8 mouse cellular contexts compared by ENCODE assay signal in genomic region chr17:6256400-6257069, GRCm38 (mm10). TPM values are rescaled to one million over a fixed set of nuclear protein-coding genes. Genes with fewer than 3 reads are reported as not detected.
A peak's percentile ranks its signal among the peaks of the same experiment; 100 is the strongest.
DNase-seq lines count a peak whose midpoint lies in the region; ATAC-seq and TF ChIP-seq lines count a peak whose summit lies in the region.
"Not testable (repeated sequence)": the region's sequence is repeated elsewhere in the genome, so short reads cannot be mapped to it uniquely, and the experiment has no call there.

Gene Tmem181a, plus strand, starts transcription at chr17:6256860.

- H3K27me3 ChIP-seq in embryonic facial prominence, embryonic 14.5 days (replicated peaks; ENCODE audit: control insufficient read depth, insufficient read depth, low read length); heart, embryonic 12.5 days (replicated peaks); hindbrain, postnatal 0 days (ENCODE audit: insufficient read depth, low read length); liver, embryonic 11.5 days (replicated peaks; ENCODE audit: control insufficient read depth, insufficient read depth, low read length); midbrain, embryonic 16.5 days (ENCODE audit: control insufficient read depth, insufficient read depth, low read depth, low read length): not testable (repeated sequence)

- ATAC-seq in embryonic facial prominence, embryonic 14.5 days (ENCODE audit: low read depth): peak; percentile 83
- ATAC-seq in heart, embryonic 12.5 days (ENCODE audit: insufficient number of reproducible peaks, low FRiP score): peak; percentile 63; the same call in 1 of the 2 replicates
- peak; percentile 91 for ATAC-seq in hindbrain, postnatal 0 days
- ATAC-seq in liver, embryonic 11.5 days (replicated peaks; ENCODE audit: low FRiP score): not testable (repeated sequence)
- peak; percentile 91 for ATAC-seq in midbrain, embryonic 16.5 days

- not testable (repeated sequence) for H3K27ac ChIP-seq in embryonic facial prominence, embryonic 14.5 days (replicated peaks; ENCODE audit: low read depth, low read length); heart, embryonic 12.5 days (ENCODE audit: poor library complexity, severe bottlenecking); liver, embryonic 11.5 days (ENCODE audit: low read depth, low read length); midbrain, embryonic 16.5 days (ENCODE audit: low read length)
- peak within 1 kb of the TSS; percentile 41; the same call in 1 of the 2 replicates for H3K27ac ChIP-seq in hindbrain, postnatal 0 days

- H3K4me1 ChIP-seq in embryonic facial prominence, embryonic 14.5 days (ENCODE audit: control insufficient read depth, insufficient read depth, low read length); heart, embryonic 12.5 days (replicated peaks); hindbrain, postnatal 0 days (ENCODE audit: insufficient read depth, low read length); liver, embryonic 11.5 days (replicated peaks; ENCODE audit: control insufficient read depth, insufficient read depth, low read length); midbrain, embryonic 16.5 days (ENCODE audit: control insufficient read depth, insufficient read depth, low read length): not testable (repeated sequence)

- WGBS in embryonic facial prominence, embryonic 14.5 days: 4% methylated on average over 4 of the region's 51 CpGs
- under 1% methylated on average over 18 of the region's 51 CpGs for WGBS in heart, embryonic 12.5 days
- WGBS in hindbrain, postnatal 0 days: 0% methylated on average over 9 of the region's 51 CpGs
- 4% methylated on average over 18 of the region's 51 CpGs for WGBS in liver, embryonic 11.5 days
- WGBS in midbrain, embryonic 16.5 days: 0% methylated on average over 5 of the region's 51 CpGs

- not testable (repeated sequence) for TF ChIP-seq CTCF in hindbrain, postnatal 0 days (IDR thresholded peaks at IDR 0.05; ENCODE audit: low read depth)

- not testable (repeated sequence) for H3K4me3 ChIP-seq in embryonic facial prominence, embryonic 14.5 days (ENCODE audit: low read depth, low read length); liver, embryonic 11.5 days (ENCODE audit: low read depth, low read length)
- peak within 1 kb of the TSS; percentile 31 for H3K4me3 ChIP-seq in heart, embryonic 12.5 days
- peak within 1 kb of the TSS; percentile 29 for H3K4me3 ChIP-seq in hindbrain, postnatal 0 days (ENCODE audit: low read length)
- peak within 1 kb of the TSS; percentile 39 for H3K4me3 ChIP-seq in midbrain, embryonic 16.5 days (ENCODE audit: low read depth, low read length)

- H3K9ac ChIP-seq in embryonic facial prominence, embryonic 14.5 days (ENCODE audit: low read depth, low read length); heart, embryonic 12.5 days; hindbrain, postnatal 0 days (replicated peaks; ENCODE audit: low read length); liver, embryonic 11.5 days (ENCODE audit: low read depth, low read length): not testable (repeated sequence)
- H3K9ac ChIP-seq in midbrain, embryonic 16.5 days (ENCODE audit: low read depth, low read length): 0 out of 2 replicates have a peak within 1 kb of the TSS, but pooled peaks have one; percentile 44

- H3K4me2 ChIP-seq in embryonic facial prominence, embryonic 14.5 days (ENCODE audit: low read depth, low read length): peak within 1 kb of the TSS; percentile 42
- H3K4me2 ChIP-seq in heart, embryonic 12.5 days: peak within 1 kb of the TSS; percentile 59
- peak within 1 kb of the TSS; percentile 28; the same call in 1 of the 2 replicates for H3K4me2 ChIP-seq in hindbrain, postnatal 0 days (ENCODE audit: low read depth, low read length)
- 0 out of 2 replicates have a peak within 1 kb of the TSS, but pooled peaks have one; percentile 14 for H3K4me2 ChIP-seq in liver, embryonic 11.5 days
- peak within 1 kb of the TSS; percentile 42 for H3K4me2 ChIP-seq in midbrain, embryonic 16.5 days (ENCODE audit: low read length)

- DNase-seq in adrenal gland, postnatal 25 days; embryonic facial prominence, embryonic 14.5 days (ENCODE audit: low spot score); hindbrain, postnatal 0 days (ENCODE audit: low spot score); layer of hippocampus, postnatal 25 days (ENCODE audit: extremely low spot score in 1 of 2, low spot score in 1 of 2); liver, embryonic 11.5 days (ENCODE audit: low spot score); urinary bladder, adult 2 months (ENCODE audit: low spot score): not testable (repeated sequence)

- not testable (repeated sequence) for H3K36me3 ChIP-seq in embryonic facial prominence, embryonic 14.5 days (ENCODE audit: control insufficient read depth, insufficient read depth, low read length); heart, embryonic 12.5 days; hindbrain, postnatal 0 days (ENCODE audit: insufficient read depth, low read length); liver, embryonic 11.5 days (ENCODE audit: control insufficient read depth, insufficient read depth, low read length); midbrain, embryonic 16.5 days (ENCODE audit: control insufficient read depth, insufficient read depth, low read length)

- not testable (repeated sequence) for H3K9me3 ChIP-seq in embryonic facial prominence, embryonic 14.5 days (ENCODE audit: control insufficient read depth, low read length); heart, embryonic 12.5 days (replicated peaks); hindbrain, postnatal 0 days (ENCODE audit: low read length); liver, embryonic 11.5 days (ENCODE audit: control insufficient read depth, low read length); midbrain, embryonic 16.5 days (replicated peaks; ENCODE audit: control insufficient read depth, low read length, poor library complexity, severe bottlenecking)

RNA-seq across cellular contexts. Expression of gene Tmem181a, which starts in this region (rescaled TPM):
- 17.0 TPM in 2 replicates for total RNA-seq in adrenal gland, postnatal 25 days (2021)
- 19.8 and 23.0 TPM in 2 replicates for polyA plus RNA-seq in embryonic facial prominence, embryonic 14.5 days (2014; fragmentation: Nextera tagmentation; extraction: Ambion mirVana)
- polyA plus RNA-seq in heart, embryonic 12.5 days (2016; fragmentation: Nextera tagmentation; extraction: Ambion mirVana): 23.7 and 24.5 TPM in 2 replicates
- 71.5 and 75.2 TPM in 2 replicates for total RNA-seq in hindbrain, postnatal 0 days (2014; rRNA removed)
- polyA plus RNA-seq in hindbrain, postnatal 0 days (2015; fragmentation: Nextera tagmentation; extraction: Ambion mirVana): 58.7 and 59.1 TPM in 2 replicates
- total RNA-seq in layer of hippocampus, postnatal 25 days (2021): 10 to 100 TPM; 55.2 to 61.4 TPM
- 10.8 and 11.9 TPM in 2 replicates for polyA plus RNA-seq in liver, embryonic 11.5 days (2014; fragmentation: Nextera tagmentation; extraction: Ambion mirVana)
- polyA plus RNA-seq in midbrain, embryonic 16.5 days (2015; fragmentation: Nextera tagmentation; extraction: Ambion mirVana): 64.9 and 73.1 TPM in 2 replicates
- polyA plus RNA-seq in urinary bladder, adult 2 months (2012; rRNA removed): 23.9 and 26.4 TPM in 2 replicates
